Mouse (Mus musculus): Measurements from ENCODE around the gene Uqcc1.

GRCm38 (mm10) chr2:155825904-155826629 is 104.0 kb downstream of the Uqcc1 start:
- TF ChIP-seq CTCF (IDR thresholded peaks at IDR 0.05; ENCODE audit: low read depth): no peak
- TF ChIP-seq EP300 (IDR thresholded peaks at IDR 0.05; ENCODE audit: low read depth): no peak

Data from liver, postnatal 0 days (tissue).